Mouse (Mus musculus) heart, embryonic 10.5 days (tissue): Measurements from ENCODE around the gene Faim. TPM values are rescaled to one million over a fixed set of nuclear protein-coding genes. Genes with fewer than 3 reads are reported as not detected.
A peak's percentile ranks its signal among the peaks of the same experiment; 100 is the strongest.

Source experiments
- DNase-seq: peaks from one replicate; pipeline ENCODE4 v3.0.0-alpha.2; 2017; ENCODE audit warnings: low spot score
- H3K27ac ChIP-seq: fragments of 300-500 bp; sonication (generic); 2 replicates; pipeline ENCODE4 v1.5.1; 2016; ENCODE audit warnings: mild to moderate bottlenecking
- H3K27me3 ChIP-seq: fragments of 300-500 bp; sonication (generic); 2 replicates; pipeline ENCODE4 v1.6.1; 2016; ENCODE audit warnings: mild to moderate bottlenecking; ENCODE audit not compliant: poor library complexity, insufficient read depth, severe bottlenecking
- H3K36me3 ChIP-seq: fragments of 300-500 bp; sonication (generic); 2 replicates; pipeline ENCODE4 v1.6.1; 2016; ENCODE audit warnings: mild to moderate bottlenecking, moderate library complexity
- H3K4me1 ChIP-seq: fragments of 300-500 bp; sonication (generic); 2 replicates; pipeline ENCODE4 v1.6.1; 2016; ENCODE audit warnings: mild to moderate bottlenecking
- H3K4me3 ChIP-seq: fragments of 300-500 bp; sonication (generic); 2 replicates; pipeline ENCODE4 v1.5.1; 2016; ENCODE audit warnings: mild to moderate bottlenecking, moderate library complexity
- H3K9me3 ChIP-seq: fragments of 300-500 bp; sonication (generic); 2 replicates; pipeline ENCODE4 v1.6.1; 2016; ENCODE audit warnings: mild to moderate bottlenecking, moderate library complexity
- WGBS: fragments of 180-500 bp; shearing (Covaris S2); methylation state at CpG from one replicate; pipeline ENCODE4 v1.1.7; 2016; 5-methylcytosine and 5-hydroxymethylcytosine counted together
- polyA plus RNA-seq: library from polyadenylated mRNA; unstranded; fragments of >200 nt; fragmentation: Nextera tagmentation; extraction: Ambion mirVana; gene quantifications from 2 replicates; pipeline ENCODE4 v1.2.1, GENCODE M21; 2016

Gene Faim
- polyA plus RNA-seq, 1 experiment from 2014 or later: 47.5 TPM

DNA sequence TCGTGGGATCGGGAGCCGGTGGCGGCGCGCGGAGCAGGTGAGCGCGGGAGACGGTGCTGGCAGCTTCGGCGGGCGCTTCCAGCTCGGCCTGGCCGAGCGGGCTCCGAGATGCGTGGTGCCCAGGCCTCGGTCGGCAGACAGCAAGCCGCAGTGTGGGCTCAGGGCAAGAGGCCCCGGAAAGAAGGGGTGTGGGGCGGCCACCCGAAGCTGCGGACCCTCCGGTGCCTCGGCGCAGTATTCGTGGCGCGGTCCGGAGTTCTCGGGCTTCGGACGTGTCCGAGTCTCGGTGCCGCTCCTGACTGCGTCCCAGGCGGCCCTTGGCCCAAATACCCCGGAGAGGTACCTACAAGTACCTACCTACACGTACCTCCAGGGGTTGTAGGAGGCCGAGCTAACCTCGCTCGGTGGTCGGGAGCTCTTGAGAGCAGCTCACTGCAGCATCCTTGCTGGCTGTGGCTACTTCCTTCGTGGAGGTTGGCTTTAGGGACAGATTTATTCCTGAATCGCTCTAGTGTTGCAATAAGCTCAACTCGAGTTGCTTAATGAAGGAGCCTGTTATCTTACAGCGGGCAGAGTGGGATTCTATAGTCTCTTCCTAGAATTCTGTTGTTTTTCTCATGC is 413 bp downstream of the Faim start:
- H3K36me3 ChIP-seq: no peaks in the 10 kb centered on the region
- H3K9me3 ChIP-seq: no peaks in the 10 kb centered on the region
- H3K4me1 ChIP-seq: peaks cover 8% of the 10 kb centered on the region; the same call in 1 of the 2 replicates
- peak overlapping the region; percentile 85 for H3K27ac ChIP-seq
- peaks cover 11% of the 10 kb centered on the region; the same call in 1 of the 2 replicates for H3K27me3 ChIP-seq
- under 1% methylated on average over 50 of the region's 50 CpGs for WGBS
- peak overlapping the region; percentile 77 for H3K4me3 ChIP-seq
- DNase-seq: no peak

DNA sequence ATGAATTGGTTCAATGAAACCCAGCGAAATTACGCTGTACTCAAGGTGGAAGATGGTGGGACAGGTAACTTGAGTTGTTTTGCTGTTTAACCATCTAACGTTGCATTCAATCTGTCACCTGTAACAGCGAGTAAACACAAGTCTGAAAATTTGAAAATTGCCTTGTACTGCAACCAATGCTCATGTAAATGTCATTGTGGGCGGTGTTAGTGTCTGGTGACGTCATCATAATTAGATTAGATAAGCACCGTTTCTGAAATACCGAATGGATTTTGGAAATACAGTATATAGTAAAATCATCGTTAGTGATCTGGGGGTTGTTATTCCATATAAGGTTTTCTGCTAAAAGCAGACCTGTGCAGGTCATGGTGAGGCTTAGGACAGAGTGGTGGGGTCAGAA is 958 bp downstream of the Faim start:
- 49% methylated on average over 9 of the region's 9 CpGs for WGBS
- Histone ChIP-seq H3K27ac (0 out of 2 replicates have a peak overlapping the region, but pooled peaks have one; percentile 85), H3K4me3 (peak overlapping the region; percentile 77), H3K27me3 (peaks cover 11% of the 10 kb centered on the region; the same call in 1 of the 2 replicates), H3K36me3 (no peaks in the 10 kb centered on the region), H3K9me3 (no peaks in the 10 kb centered on the region), H3K4me1 (peaks cover 8% of the 10 kb centered on the region; the same call in 1 of the 2 replicates)
- no peak for DNase-seq

DNA sequence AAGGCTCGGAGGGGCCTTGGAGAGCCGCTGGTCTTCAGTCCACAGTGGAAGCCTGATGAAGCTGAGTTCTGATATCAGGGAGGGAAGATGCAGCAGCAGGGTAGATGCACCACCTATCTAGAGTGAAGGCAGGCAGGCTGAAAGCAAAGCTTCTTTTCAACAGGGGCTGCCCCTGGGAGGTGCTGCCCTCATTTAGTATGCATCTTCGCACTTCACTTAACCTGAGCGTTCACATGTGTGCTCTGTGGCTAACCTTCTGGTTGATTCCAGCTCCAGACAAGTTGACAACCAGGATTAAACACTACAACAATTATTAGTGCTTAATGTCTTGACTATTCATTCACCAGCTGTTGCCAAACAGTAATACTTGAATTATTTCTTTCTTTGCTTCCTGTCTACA is 7.9 kb downstream of the Faim start:
- DNase-seq: no peak
- Histone ChIP-seq H3K4me3 (no peak overlapping the region), H3K36me3 (peaks cover 26% of the 10 kb centered on the region), H3K4me1 (no peaks in the 10 kb centered on the region), H3K27me3 (no peaks in the 10 kb centered on the region), H3K27ac (no peak overlapping the region), H3K9me3 (no peaks in the 10 kb centered on the region)
- 88% methylated on average over 4 of the region's 4 CpGs for WGBS

DNA sequence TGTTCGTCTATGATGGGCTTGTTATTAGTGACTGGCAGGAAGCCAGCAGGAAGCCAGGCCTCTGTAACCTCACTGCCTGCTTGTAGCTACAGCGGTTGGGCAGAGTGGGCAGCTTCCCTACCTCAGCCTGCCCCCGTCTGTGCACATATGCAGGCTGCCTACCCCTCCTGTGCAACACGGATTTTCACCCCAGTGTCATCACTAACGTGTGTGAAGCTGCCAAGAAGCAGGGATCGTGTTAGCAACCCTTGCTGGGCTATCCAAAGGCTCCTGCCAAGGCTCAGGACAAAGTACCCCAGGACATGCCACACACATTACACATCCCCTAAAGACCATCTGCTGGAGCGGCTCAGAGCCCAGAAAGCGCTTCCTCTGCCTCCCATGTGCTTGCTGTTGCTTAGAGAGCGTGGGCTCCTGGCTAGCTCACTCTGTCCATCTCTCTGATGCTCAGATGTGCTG is 13.7 kb downstream of the Faim start:
- Histone ChIP-seq H3K27ac (no peak overlapping the region), H3K4me3 (no peak overlapping the region), H3K36me3 (peaks cover 40% of the 10 kb centered on the region), H3K9me3 (no peaks in the 10 kb centered on the region), H3K4me1 (no peaks in the 10 kb centered on the region), H3K27me3 (no peaks in the 10 kb centered on the region)
- WGBS: 77% methylated on average over 9 of the region's 9 CpGs
- DNase-seq: no peak

DNA sequence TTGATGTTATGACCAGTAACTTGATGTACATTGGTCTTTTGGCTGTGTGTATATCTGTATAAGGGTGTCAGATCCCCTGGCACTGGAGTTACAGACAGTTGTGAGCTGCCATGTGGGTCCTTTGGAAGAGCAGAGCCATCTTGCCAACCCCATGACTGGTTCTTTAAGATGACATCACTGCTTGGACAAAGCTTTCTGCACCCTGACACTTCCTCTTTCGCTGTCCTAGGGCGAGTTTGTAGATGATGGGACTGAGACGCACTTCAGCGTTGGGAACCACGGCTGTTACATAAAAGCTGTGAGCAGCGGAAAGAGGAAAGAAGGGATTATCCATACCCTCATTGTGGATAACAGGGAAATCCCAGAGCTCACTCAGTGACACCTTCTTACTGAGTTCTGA is 15.2 kb downstream of the Faim start:
- no peak for DNase-seq
- Histone ChIP-seq H3K36me3 (peaks cover 34% of the 10 kb centered on the region), H3K9me3 (no peaks in the 10 kb centered on the region), H3K27me3 (no peaks in the 10 kb centered on the region), H3K27ac (no peak overlapping the region), H3K4me3 (no peak overlapping the region), H3K4me1 (no peaks in the 10 kb centered on the region)
- 96% methylated on average over 6 of the region's 6 CpGs for WGBS

DNA sequence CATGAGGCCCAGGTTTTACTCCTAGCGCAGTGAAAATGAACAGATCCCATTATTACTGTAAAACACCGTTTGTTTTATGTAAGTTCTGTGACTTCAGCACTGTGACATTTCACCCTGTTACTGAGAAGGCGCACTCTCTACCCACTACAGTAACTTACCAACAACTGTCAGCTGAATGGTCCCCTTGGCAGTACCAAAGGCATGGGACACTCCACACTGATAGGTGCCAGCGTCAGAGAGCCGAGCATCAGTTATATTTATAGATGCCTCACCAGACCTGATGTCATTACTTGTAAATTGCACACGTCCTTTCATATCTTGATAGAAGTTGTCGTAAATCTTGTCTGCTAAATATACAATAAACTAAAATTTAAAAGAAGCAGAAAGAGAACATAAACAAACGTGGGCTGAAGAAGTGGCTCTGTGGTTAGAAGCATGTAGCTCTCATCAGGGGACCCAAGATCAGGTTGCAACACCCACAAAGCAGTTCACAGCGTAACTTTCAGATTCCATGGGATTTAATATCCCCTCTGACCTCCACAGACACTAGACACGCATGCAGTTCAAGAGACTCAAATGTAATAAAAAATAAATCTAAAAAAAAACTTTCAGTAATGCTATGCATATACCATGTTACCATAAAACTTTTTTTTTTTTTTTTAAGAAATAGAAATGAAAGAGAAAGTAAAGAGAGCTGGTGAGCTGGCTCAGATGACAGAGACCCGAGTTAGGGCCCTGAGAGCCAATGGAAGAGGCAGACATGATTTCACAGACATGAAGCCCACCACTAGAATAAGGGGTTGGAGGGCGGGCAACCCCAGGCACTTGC is 23.1 kb downstream of the Faim start:
- H3K27ac ChIP-seq: no peak overlapping the region
- no peak for DNase-seq
- no peaks in the 10 kb centered on the region for H3K9me3 ChIP-seq
- H3K27me3 ChIP-seq: no peaks in the 10 kb centered on the region
- WGBS: 77% methylated on average over 12 of the region's 12 CpGs
- H3K36me3 ChIP-seq: no peaks in the 10 kb centered on the region; the same call in 1 of the 2 replicates
- H3K4me3 ChIP-seq: no peak overlapping the region
- no peaks in the 10 kb centered on the region for H3K4me1 ChIP-seq

DNA sequence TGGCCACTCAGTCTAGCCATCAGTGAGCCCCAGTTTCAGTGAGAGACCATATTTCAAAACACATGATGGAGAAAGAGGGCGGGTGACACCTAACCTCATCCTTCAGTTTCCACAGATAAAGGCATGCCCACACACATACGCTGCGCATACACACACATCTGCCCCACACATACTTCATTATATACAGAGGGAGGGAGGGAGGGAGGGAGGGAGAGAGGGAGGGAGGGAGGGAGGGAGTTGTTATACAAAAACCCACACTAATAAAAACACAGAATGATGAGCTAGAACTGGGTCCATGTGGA is 23.7 kb downstream of the Faim start:
- no peak for DNase-seq
- Histone ChIP-seq H3K27me3 (no peaks in the 10 kb centered on the region), H3K4me1 (no peaks in the 10 kb centered on the region), H3K36me3 (no peaks in the 10 kb centered on the region; the same call in 1 of the 2 replicates), H3K9me3 (no peaks in the 10 kb centered on the region), H3K27ac (no peak overlapping the region), H3K4me3 (no peak overlapping the region)
- WGBS: 83% methylated on average over 3 of the region's 3 CpGs

DNA sequence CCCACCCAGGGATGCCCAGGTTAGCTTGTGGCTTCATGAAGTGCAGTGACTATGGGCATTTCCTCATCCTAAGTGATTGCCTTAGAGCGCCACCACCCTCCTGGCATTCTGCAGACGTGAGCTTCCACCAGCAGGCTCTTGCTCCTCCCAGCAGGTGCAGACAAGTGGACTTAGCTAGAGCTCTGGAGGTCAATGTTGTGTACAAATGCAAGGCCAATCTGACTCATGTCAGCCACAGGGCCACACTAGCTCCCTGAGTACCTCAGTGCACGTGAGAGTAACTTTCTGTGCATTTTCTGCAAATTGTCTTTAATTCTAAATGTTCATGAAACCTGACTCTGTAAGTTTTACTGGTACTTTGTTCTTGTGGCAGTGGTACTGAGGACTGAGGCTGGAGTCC is 30.1 kb downstream of the Faim start:
- H3K4me3 ChIP-seq: no peak overlapping the region
- WGBS: 49% methylated on average over 3 of the region's 3 CpGs

DNA sequence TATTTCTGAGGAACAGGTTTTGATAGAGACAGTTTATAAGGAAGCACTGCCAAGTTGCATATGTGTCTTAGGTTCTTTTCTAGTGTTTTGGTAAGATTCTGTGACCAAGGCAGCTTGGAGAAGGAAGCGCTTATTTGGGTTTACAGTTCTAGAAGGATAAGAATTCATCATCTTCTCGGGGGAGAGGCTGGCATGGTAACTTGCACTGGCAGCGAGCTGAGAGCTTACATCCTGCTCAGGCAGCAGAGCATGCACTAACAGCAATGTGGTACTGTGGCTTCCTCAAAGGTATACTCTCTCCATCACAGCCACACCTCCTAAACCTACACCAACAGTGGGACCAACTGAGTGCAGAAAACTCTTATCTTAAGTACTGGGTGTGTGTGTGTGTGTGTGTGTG is 30.6 kb downstream of the Faim start:
- 74% methylated on average over 3 of the region's 3 CpGs for WGBS
- H3K4me1 ChIP-seq: no peaks in the 10 kb centered on the region
- no peak overlapping the region for H3K4me3 ChIP-seq
- DNase-seq: no peak
- no peaks in the 10 kb centered on the region for H3K27me3 ChIP-seq
- no peak overlapping the region for H3K27ac ChIP-seq
- H3K36me3 ChIP-seq: no peaks in the 10 kb centered on the region
- no peaks in the 10 kb centered on the region for H3K9me3 ChIP-seq

More for the DNA sequence above, 30.1 kb downstream of the Faim start:
- no peaks in the 10 kb centered on the region for H3K4me1 ChIP-seq
- H3K36me3 ChIP-seq: no peaks in the 10 kb centered on the region
- H3K9me3 ChIP-seq: no peaks in the 10 kb centered on the region
- H3K27me3 ChIP-seq: no peaks in the 10 kb centered on the region
- H3K27ac ChIP-seq: no peak overlapping the region
- no peak for DNase-seq

DNA sequence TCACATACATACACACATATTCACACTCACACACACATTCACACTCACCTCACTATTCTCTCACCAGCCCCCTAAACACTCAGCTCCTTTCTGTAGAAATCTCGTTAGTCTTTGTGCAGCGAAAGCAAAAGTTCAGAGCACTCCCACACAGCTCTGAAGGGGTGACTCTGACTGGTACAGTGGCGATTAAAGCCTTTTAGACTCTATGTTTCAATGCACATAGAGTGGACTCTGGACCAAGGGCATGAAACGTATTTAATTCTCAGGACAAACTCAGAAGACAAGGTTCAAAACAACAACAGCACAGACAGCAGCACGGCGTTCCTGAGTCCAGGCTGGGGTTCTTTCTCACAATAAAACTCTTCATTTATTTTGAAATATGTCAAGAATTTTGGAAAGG is 31.5 kb downstream of the Faim start:
- 76% methylated on average over 6 of the region's 6 CpGs for WGBS
- no peaks in the 10 kb centered on the region for H3K36me3 ChIP-seq
- H3K9me3 ChIP-seq: no peaks in the 10 kb centered on the region
- H3K4me1 ChIP-seq: no peaks in the 10 kb centered on the region
- no peaks in the 10 kb centered on the region for H3K27me3 ChIP-seq
- no peak for DNase-seq
- no peak overlapping the region for H3K27ac ChIP-seq
- no peak overlapping the region for H3K4me3 ChIP-seq

DNA sequence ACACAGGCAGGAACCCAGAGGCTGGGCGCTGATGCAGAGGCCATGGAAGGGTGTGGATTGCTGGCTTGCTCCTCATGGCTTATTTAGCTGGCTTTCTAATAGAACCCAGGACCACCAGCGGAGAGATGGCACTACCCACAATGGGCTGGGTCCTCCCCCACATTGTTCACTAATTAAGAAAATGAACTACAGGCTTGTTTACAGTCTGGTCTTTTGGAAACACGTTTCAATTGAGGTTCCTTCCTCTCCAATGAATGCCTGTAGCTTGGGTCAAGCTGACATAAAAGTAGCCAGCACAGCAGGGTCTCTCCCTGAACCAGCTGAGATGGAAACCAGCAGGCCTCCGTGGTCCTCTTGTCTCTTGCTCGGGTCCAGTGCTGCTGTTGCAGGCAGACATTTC is 35.0 kb downstream of the Faim start:
- H3K9me3 ChIP-seq: no peaks in the 10 kb centered on the region
- H3K4me3 ChIP-seq: no peak overlapping the region
- no peak overlapping the region for H3K27ac ChIP-seq
- H3K27me3 ChIP-seq: no peaks in the 10 kb centered on the region
- WGBS: 61% methylated on average over 5 of the region's 5 CpGs
- no peaks in the 10 kb centered on the region for H3K36me3 ChIP-seq
- DNase-seq: no peak
- H3K4me1 ChIP-seq: no peaks in the 10 kb centered on the region

DNA sequence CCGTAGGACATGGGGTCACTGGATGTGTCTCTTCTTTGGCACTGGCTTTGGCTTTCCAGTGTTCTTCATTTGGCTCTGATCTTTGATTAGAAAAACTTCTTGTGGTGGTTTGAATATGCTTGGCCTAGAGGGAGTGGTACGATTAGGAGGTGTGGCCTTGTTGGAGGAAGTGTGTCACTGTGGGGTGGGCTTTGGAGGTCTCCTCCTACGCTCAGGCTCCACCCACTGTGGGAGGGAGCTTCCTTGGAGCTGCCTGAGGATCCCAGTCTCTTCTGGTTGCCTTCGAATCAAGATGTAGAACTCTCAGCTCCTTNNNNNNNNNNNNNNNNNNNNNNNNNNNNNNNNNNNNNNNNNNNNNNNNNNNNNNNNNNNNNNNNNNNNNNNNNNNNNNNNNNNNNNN is 35.6 kb downstream of the Faim start:
- Histone ChIP-seq H3K36me3 (no peaks in the 10 kb centered on the region), H3K27ac (no peak overlapping the region), H3K4me1 (no peaks in the 10 kb centered on the region), H3K9me3 (no peaks in the 10 kb centered on the region), H3K4me3 (no peak overlapping the region), H3K27me3 (no peaks in the 10 kb centered on the region)
- DNase-seq: no peak
- 80% methylated on average over 4 of the region's 4 CpGs for WGBS

DNA sequence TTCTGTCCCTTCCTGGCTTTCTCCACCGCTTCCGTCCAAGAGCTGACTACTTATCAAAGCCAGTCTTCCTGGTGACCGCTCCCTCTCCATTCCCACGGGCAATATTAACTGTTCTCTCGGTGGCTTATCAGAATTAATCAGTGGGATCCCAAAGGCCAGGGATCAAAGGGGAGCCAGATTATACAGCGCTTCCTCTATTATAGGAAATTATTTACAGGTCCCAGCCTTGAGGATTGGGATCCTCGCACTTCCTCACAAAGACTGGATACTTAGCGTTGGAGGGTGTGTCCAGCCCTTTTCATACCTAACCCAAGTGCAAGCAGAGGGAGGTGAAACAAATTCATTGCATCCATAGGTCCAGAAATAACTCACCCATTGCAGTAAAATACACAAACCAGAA is 45.9 kb downstream of the Faim start:
- Histone ChIP-seq H3K9me3 (no peaks in the 10 kb centered on the region), H3K27ac (no peak overlapping the region), H3K4me1 (peaks cover 7% of the 10 kb centered on the region; the same call in 1 of the 2 replicates), H3K4me3 (no peak overlapping the region), H3K27me3 (no peaks in the 10 kb centered on the region), H3K36me3 (no peaks in the 10 kb centered on the region)
- WGBS: 65% methylated on average over 8 of the region's 8 CpGs
- DNase-seq: no peak
